Mouse (Mus musculus) kidney, postnatal 14 days (tissue): ENCODE measurements around the gene Prss12.

Source experiments
- DNase-seq: peaks from one replicate; pipeline ENCODE4 v3.0.0; 2022; ENCODE audit warnings: mixed read lengths

The Prss12 gene

DNA sequence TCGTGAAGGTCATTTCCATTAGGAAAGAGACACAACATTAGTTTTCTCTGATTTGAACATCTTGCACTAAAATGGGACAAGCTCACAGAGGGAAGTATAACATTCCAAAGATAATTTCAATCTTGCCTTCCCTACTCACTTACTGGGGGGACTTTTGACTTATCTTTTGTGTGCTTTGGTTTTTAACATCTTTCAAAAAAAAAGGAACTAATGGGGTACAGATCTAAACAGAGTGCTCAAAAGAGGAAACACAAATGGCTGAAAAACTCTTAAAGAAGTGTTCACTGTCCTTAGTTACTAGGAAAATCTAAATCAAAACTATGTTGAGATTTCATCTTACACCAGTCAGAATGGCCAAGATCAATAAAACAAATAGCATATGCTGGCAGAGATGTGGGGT, 90.6 kb downstream of the Prss12 start:
- no peak for DNase-seq

- DNase-seq: no peak
These were observed 97.0 kb downstream of the Prss12 start for GRCm38 (mm10) chr3:123543585-123544304.

DNA sequence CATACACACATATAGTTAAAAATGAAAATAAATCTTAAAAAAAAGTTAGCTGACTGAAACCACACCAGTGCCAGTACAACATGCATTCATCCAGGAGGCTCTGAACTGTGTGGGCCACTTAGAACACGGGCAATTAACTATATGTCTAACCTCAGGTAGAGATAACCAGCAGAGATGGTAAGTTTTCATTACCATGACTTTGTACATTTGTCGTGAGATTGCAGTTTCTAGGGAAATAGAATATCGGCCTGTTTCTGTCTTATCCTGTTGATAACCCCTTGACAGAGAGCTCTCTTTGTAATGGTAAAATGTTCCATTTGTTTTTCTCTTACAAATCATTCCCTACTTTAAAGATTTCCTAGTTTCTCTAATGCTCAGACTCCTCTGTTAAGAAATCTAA, 103.8 kb downstream of the Prss12 start:
- DNase-seq: no peak

DNA sequence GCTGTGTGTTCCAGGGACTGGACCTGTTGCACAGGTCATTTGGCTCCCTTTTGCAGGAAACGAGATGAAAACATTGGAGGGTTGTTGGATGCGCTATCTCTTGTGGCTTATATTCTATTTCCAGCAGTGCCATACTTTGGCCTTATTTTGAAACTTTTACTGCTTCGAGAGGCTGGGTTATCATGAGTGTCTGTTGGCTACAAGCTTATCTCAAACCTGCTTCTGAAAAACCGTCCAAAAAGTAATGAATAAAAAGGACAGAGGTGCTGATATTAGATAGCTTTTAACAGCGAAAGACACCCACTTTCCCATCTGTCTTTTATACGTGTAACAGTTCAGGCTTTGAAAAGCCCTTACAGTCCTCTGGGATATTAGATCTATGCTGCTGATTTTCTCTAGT, 107.2 kb downstream of the Prss12 start:
- no peak for DNase-seq

DNA sequence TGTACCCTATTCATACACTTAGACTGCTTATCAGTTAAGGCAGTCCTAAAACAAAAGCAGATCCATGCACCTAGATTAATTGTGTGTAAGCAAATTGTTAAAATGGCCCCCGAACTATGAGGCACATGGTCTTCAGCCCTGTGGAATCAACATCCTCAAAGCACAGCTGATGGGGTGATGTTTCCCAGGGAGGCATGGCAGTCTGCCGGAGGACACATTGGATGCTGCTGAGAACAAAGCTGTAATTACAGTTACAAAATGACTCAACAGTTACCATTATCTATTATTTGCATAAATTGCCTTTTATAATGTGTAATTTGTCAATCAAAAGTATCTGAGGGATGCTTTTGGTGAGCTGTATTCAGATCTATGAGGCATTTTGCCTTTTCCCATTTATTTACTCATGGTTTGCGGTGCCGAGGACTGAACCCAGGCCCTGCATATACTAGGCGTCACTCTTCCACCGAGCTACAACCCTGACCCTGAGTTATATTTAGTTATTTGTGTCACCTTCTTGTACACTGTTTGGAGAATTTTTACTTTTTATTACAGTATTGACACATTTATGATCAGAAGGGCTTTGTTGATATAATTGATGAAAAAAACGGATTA, 108.6 kb downstream of the Prss12 start:
- DNase-seq: no peak
